Mouse (Mus musculus) neutrophil, adult 5-6 weeks (primary cell): Measurements from ENCODE around the gene Slc28a3. TPM values are rescaled to one million over a fixed set of nuclear protein-coding genes. Genes with fewer than 3 reads are reported as not detected.

Experiments used
- ATAC-seq: fragments of 151-379, 151-347 bp; 2 replicates; pipeline ENCODE4 v1.8.0; 2017; ENCODE audit warnings: mild to moderate bottlenecking, moderate TSS enrichment; ENCODE audit not compliant: insufficient number of reproducible peaks, poor library complexity, low FRiP score, severe bottlenecking; ENCODE audit errors: extremely low read depth
- total RNA-seq: library from RNA; stranded (forward); fragments of 200-1000 nt; gene quantifications from 2 replicates; pipeline ENCODE4 v1.2.3, GENCODE M21; 2017

The Slc28a3 gene
- total RNA-seq, 1 experiment from 2014 or later = 3.6 TPM

DNA sequence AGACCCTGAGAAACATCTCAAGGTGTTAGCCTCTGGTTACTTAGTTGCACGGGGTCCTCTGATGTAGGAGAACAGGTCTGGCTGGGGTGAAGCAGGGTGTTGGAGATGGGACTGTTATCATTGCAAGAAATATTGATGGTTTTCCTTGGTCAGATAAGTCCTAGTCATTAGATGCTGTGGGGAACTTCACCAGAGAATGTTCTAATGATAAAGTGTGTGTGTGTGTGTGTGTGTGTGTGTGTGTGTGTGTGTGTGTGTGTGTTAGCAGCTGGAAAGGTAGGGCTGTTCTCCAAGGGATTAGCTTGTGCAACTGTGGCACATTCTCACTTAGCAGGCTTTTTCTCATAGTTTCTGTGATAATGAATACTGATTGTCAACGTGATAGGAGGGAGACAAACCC is 75.4 kb downstream of the Slc28a3 start:
- ATAC-seq = no peak

- ATAC-seq = no peak
These were observed 75.8 kb downstream of the Slc28a3 start for GRCm38 (mm10) chr13:58534861-58535260.

DNA sequence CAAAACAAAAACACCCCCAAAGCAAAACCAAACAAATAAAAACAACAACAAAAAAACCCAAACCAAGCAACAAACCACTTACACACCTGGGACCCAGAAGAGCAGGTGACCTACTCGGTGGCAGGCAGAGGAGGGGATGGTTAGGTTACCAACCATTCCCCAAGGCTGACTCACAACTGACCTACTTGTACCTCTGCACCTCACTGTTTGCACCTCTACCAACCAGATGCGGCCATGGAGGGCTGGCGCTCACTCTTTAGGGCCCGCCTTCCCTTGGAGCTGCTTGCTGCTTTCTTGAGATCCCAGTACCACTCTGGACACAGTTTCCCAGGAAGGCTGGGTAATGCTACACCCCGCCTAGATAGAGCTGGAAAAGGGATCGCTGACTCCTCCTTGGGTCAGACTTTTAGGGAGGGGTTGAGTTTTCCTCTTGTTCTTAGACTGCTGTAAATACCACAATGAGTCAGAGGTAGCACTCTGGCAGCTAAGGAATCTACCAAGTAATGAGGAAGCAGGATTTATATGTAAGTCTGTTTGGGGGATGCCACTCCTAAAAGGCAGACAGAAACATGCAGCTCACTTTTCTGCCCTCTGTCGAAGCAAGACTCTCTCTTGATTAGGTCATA is 76.3 kb downstream of the Slc28a3 start:
- no peak for ATAC-seq

GRCm38 (mm10) chr13:58524581-58524980 is 86.1 kb downstream of the Slc28a3 start:
- no peak for ATAC-seq

- ATAC-seq = no peak
These were observed 86.9 kb downstream of the Slc28a3 start for GRCm38 (mm10) chr13:58523761-58524117.

- no peak for ATAC-seq
These were observed 87.5 kb downstream of the Slc28a3 start for GRCm38 (mm10) chr13:58523011-58523760.

- ATAC-seq = no peak
These were observed 89.2 kb downstream of the Slc28a3 start for GRCm38 (mm10) chr13:58521331-58522030.

GRCm38 (mm10) chr13:58520580-58521330 is 89.9 kb downstream of the Slc28a3 start:
- no peak for ATAC-seq

DNA sequence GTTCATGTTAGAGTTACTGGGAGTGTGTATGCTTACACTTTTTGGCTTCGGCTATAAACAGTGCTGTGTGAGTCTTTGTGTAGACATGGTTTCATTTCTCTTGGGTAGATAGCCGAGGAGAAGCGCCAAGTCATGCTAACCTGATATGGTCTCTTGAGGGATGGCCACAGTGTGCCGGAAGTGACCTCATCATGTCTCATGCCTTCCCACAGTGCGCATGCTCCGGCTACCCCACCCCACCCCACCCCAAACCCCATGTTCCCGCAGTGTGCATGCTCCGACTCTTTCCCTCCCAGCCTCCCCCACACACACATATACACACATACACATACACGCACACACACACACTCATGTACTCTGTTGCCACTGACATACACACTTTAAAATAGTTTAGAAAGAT is 90.6 kb downstream of the Slc28a3 start:
- no peak for ATAC-seq

- ATAC-seq = no peak
These were observed 94.4 kb downstream of the Slc28a3 start for GRCm38 (mm10) chr13:58516277-58516676.

- ATAC-seq = no peak
These were observed 95.0 kb downstream of the Slc28a3 start for GRCm38 (mm10) chr13:58515635-58516034.

DNA sequence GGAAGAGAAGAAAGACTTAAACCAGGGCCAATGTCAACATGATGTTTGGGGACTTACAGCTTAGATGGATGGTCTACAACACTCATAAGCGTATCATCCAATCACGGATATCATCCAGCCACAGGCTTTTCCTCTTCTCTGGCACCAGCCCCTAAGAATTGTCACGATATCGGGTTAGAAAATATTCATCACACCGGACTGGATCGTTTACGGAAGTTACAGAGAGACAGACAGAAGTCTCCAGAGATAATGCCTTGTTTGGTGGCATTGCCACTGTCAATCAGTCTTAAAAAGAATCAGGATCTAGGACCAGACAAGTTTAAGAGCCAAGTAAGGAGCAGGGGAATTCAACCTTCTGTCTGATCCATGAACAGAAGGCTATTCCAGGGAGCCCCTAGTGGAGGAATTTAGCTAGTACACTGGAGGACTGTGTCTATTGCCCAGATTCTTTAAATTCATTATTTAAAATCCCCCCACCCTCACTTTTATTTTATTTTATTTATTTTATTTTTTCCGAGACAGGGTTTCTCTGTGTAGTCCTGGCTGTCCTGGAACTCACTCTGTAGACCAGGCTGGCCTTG is 96.4 kb downstream of the Slc28a3 start:
- ATAC-seq = no peak

DNA sequence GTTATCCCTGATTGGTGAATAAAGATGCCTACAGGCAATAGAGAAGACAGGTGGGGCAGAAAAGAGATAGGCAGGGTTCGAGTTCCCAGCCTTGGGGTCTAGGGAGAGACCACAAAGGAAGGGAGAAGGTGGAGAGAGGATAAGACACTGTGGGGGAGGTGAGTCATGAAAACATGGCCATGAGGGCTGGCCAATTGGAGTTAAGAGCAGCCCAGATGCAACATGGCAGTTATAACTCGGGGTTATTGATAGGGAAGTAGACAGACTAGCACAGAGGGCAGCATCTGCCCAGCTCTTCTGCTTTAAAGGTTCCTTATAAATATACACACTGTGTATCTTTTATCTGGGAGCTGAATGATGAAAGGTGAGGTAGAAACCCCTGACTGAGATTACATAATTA is 98.8 kb downstream of the Slc28a3 start:
- no peak for ATAC-seq

DNA sequence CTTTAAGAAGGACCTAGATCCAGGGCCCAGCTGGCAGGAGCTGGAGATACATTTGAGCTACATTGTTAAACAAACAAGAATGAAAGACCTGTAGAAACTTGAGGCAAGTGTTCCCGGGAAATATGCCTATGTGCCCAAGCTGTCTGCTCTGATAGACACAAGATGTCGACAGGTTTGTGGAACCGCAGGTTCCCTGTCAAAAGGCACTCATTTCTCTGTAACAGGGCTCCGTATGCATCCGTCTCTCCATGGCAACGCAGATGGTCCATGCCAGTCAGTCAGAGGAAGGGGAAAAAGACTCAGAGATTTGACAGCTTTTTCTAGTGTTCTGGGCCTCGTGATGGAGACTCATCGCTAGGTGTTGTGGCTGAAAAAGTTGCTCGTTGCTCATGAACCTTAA is 99.4 kb downstream of the Slc28a3 start:
- no peak for ATAC-seq

- ATAC-seq = no peak
These were observed 101.4 kb downstream of the Slc28a3 start for GRCm38 (mm10) chr13:58509241-58509640.

GRCm38 (mm10) chr13:58503610-58504009 is 107.1 kb downstream of the Slc28a3 start:
- ATAC-seq = no peak

DNA sequence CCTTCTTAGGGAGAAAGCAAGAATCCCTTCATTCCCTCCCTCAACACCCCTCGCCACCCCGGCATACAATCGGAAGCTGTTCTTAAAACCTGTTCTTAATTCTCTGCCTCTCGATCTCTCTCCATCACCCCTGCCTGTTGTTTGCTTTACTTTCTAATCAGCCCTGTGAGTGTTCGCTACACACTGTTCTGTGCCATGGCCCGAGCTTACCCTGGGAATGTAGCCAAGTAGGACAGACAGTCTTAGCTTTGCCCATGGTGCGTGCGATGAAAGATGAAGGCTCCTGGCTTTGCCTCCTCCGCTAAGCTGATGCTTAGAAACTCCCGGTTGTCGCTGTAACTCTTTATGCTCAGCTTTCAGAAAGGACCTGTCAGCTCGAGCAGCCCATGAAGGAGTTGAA is 112.9 kb downstream of the Slc28a3 start:
- ATAC-seq = no peak
